Mouse (Mus musculus) cerebral cortex, adult 2 months (tissue): ENCODE measurements around the gene Olfr1216.

Experiments used
- WGBS: fragments of 180-500 bp; shearing (Covaris S2); methylation state at CpG from one replicate; pipeline ENCODE4 v1.1.7; 2018; 5-methylcytosine and 5-hydroxymethylcytosine counted together

The Olfr1216 gene

DNA sequence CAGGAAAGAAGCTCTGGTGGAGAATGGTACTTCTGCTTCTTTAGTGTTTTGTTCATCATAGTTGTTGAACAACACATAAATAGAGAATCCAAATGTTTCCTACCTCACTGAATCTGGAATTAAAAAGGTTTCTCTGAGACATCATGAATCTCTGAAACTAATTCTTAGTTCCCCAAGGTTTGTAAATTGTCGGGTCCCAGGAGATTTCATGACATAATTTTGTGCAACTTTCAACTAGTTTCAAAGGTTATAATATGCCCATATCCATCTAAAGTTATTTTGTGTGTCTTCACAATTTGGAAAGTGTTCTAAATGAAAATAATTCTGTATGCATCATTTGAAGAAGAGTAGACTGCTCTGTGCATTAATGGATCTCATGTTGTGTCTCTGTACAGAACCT is at the start of gene Olfr1216:
TSS of gene Olfr1216 (minus strand) at position 101 of the 400 bp plus-strand sequence.
- WGBS = 68% methylated on average over 1 of the region's 1 CpGs

DNA sequence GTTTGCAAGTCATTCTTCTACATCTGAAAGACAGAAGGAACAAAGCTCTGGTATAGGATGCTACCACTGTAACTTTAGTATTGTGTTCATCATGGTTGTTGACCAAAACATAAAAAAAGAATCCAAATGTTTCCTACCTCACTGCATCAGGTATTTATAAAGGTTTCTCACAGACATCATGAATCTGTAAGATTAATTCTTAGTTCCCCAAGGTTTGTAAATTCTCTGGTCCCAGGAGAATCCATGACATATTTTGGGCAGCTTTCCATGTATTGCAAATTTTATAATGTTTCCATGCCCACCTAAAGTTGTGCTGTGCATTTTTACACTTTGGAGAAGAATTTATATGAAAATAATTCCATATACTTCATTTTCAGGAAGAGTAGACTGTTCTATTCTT is 42.9 kb upstream of the Olfr1216 start, which contains the start of gene Olfr1218:
TSS of gene Olfr1218 (minus strand) at position 101 of the 400 bp plus-strand sequence.

DNA sequence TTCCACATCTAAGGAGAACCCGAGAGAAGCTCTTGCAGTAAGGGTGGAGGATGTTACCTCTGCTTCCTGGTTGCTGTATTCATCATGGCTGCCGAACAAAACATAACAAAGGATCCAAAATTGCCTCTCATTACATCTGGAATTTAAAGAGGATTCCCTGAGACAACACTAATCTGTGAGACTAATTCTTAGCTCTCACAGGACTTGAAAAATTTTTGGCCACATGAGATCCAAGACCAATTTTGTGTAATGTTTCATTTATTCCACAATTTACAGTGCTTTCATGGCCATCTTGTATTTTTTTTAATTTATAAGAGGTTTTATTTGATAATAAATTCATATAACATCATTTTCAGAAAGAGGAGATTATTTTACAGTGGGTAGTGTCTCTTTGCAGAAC is 13.8 kb upstream of the Olfr1216 start, which contains the start of gene Olfr1217:
TSS of gene Olfr1217 (minus strand) at position 101 of the 400 bp plus-strand sequence.
- WGBS = 65% methylated on average over 2 of the region's 2 CpGs

DNA sequence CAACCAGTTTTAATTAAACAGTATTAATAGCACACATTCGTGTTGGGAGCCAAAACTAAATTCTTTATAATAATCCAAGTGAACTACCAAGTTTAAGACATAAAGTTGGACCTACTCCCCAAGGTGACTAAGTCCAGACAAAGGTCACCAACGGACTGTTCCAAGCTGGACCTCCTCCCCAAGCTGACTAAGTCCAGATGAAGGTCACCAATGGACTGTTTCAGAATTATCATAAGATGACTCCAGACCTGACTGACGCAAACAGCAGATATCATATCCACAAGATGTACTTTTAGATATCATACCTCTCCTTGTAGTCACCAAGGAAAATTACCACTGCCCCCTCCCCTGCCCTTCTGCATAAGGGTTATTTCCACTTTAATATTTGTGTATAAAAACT is 3.3 kb upstream of the Olfr1216 start:
- 81% methylated on average over 3 of the region's 3 CpGs for WGBS

DNA sequence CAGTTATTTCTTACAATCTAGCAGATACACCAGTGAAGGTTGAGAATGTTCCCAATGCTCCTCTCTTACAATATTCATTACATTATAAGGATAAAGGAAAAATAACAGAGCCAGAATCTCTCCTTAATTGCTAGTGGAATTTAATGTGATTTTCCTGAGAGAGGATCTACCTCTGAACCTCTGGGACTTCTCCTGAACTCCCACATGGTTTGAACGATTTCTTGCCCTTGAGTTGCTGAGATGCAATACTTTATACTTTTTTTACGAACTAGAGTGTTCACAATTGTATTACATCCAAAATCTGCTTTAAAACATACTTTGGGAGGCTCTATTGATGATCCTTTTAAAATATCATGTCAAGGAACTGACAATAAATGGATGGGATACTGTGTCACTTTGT is 11.3 kb downstream of the Olfr1216 start, which contains the start of gene Olfr1215:
TSS of gene Olfr1215 (minus strand) at position 101 of the 400 bp plus-strand sequence.
- WGBS = 69% methylated on average over 2 of the region's 2 CpGs

DNA sequence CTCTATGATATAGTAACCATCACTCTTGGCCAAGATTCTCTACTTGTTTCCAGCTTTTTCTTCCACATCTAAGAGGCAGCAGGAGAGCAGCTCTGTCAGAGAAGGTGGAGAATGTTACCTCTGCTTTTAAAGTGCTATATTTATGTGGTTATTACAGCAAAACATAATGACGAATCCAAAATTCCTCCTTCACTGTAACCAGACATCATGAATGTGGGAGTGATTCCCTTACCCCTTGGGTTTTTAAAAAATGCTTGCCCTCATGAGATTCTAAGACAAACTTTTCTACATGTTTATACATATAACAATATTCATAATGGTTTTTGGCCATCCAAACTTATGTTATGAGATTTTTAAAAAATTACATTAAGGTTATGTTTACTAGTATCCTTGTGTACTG is 25.6 kb downstream of the Olfr1216 start, which contains the start of gene Olfr1214:
TSS of gene Olfr1214 (minus strand) at position 101 of the 400 bp plus-strand sequence.
- WGBS = 75% methylated on average over 1 of the region's 1 CpGs

DNA sequence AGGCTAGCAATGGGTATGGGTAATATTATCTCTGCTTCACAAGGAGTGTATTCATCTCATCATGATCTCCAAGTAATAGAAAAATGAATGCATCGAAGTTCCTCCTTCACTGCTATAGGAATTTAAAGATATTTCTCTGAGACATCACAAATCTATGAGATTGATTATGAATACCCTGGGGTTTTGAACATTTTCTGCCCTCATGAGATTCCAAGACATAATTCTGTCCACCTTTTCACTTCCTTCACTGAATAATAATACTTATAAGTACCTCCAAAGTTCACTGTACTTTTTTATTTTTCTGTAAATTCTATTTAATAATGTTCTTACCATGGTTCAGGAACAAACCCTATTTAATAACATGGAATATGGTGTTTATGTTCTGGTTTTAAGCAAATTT is 38.0 kb downstream of the Olfr1216 start, which contains the start of gene Gm13762:
TSS of gene Gm13762 (minus strand) at position 101 of the 400 bp plus-strand sequence.
- 91% methylated on average over 1 of the region's 1 CpGs for WGBS
